17 mouse cellular contexts compared by ENCODE assay signal in the genomic region with DNA sequence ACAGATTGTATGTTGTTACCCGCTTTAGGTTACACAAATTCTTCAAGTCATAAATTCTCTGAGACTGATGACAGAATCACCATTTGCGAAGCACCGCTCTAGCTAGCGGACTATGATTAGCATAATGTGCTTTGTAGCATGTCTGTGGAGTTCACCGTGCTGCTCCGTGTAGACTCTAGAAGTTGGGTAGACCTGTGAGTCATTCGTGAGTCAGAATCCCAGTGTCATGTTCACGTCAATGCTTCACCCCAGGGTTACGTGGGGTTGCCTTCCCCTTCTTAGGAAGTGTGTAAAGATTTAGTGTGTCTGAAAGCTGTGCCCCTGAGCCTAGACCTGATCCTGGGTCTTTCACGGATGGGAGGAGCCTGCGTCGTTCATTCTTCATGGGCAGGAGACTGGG. TPM values are rescaled to one million over a fixed set of nuclear protein-coding genes. Genes with fewer than 3 reads are reported as not detected.
DNase-seq lines count a peak whose midpoint lies in the region; ATAC-seq and TF ChIP-seq lines count a peak whose summit lies in the region.
"Had no signal": no experiment of that assay in that cellular context is flagged by ENCODE, and none has a peak within 500 bp of the region (broad histone marks: within the 10 kb centered on the region; RNA-seq: fewer than 3 reads in every experiment).

No protein-coding gene starts in this region.

- H3K79me3 ChIP-seq in C2C12 (ENCODE audit: low read depth): no peaks in the 10 kb centered on the region

- TF ChIP-seq CTCF in C2C12 (IDR thresholded peaks at IDR 0.05; ENCODE audit: control insufficient read depth, insufficient read depth, insufficient read length): no peak
- no peak for TF ChIP-seq CTCF in bone marrow, adult 2 months (IDR thresholded peaks at IDR 0.05; ENCODE audit: control insufficient read depth, insufficient read depth, low read length)

- H3K9ac ChIP-seq in liver, embryonic 15.5 days: no peak overlapping the region
- no peak overlapping the region for H3K9ac ChIP-seq in forebrain, embryonic 11.5 days (ENCODE audit: low read length)
- no peak overlapping the region for H3K9ac ChIP-seq in heart, embryonic 11.5 days (ENCODE audit: low read depth, low read length)
- H3K9ac ChIP-seq: embryonic facial prominence, embryonic 12.5 days; heart, embryonic 15.5 days; hindbrain, embryonic 13.5 days had no signal

- no peaks in the 10 kb centered on the region for H3K27me3 ChIP-seq in C2C12 (ENCODE audit: control insufficient read depth, insufficient read depth, insufficient read length)
- H3K27me3 ChIP-seq in liver, embryonic 15.5 days: no peaks in the 10 kb centered on the region
- H3K27me3 ChIP-seq in forebrain, embryonic 11.5 days (ENCODE audit: control insufficient read depth, insufficient read depth, low read length): no peaks in the 10 kb centered on the region
- no peaks in the 10 kb centered on the region for H3K27me3 ChIP-seq in heart, embryonic 11.5 days (ENCODE audit: control insufficient read depth, insufficient read depth, low read length)
- H3K27me3 ChIP-seq: embryonic facial prominence, embryonic 12.5 days; heart, embryonic 15.5 days; hindbrain, embryonic 13.5 days; megakaryocyte, embryonic 14.5 days had no signal

- WGBS in bone marrow, adult 2 months: 62% methylated on average over 12 of the region's 12 CpGs
- WGBS in liver, embryonic 15.5 days (ENCODE audit: insufficient replicate concordance): 82% methylated on average over 12 of the region's 12 CpGs
- whole genome bisulfite sequencing in forebrain, embryonic 11.5 days: 93% methylated on average over 12 of the region's 12 CpGs
- 88% methylated on average over 12 of the region's 12 CpGs for WGBS in heart, embryonic 11.5 days (ENCODE audit: insufficient replicate concordance)

- H3K4me3 ChIP-seq in C2C12 (ENCODE audit: insufficient read depth, poor library complexity, severe bottlenecking): no peak overlapping the region
- no peak overlapping the region for H3K4me3 ChIP-seq in bone marrow, adult 2 months (replicated peaks; ENCODE audit: control insufficient read depth, low read depth, low read length)
- H3K4me3 ChIP-seq in liver, embryonic 15.5 days (replicated peaks): no peak overlapping the region
- H3K4me3 ChIP-seq in forebrain, embryonic 11.5 days (ENCODE audit: low read depth, low read length): no peak overlapping the region
- no peak overlapping the region for H3K4me3 ChIP-seq in heart, embryonic 11.5 days (ENCODE audit: low read depth, low read length)
- H3K4me3 ChIP-seq: embryonic facial prominence, embryonic 12.5 days; heart, embryonic 15.5 days; hindbrain, embryonic 13.5 days; left cerebral cortex, adult 2 months; megakaryocyte, embryonic 14.5 days had no signal

- no peak overlapping the region for H3K4me2 ChIP-seq in liver, embryonic 15.5 days
- H3K4me2 ChIP-seq in forebrain, embryonic 11.5 days (ENCODE audit: low read depth, low read length, severe bottlenecking): no peak overlapping the region
- H3K4me2 ChIP-seq in heart, embryonic 11.5 days: no peak overlapping the region
- H3K4me2 ChIP-seq: embryonic facial prominence, embryonic 12.5 days; heart, embryonic 15.5 days; hindbrain, embryonic 13.5 days had no signal

- H3K9me3 ChIP-seq in liver, embryonic 15.5 days (replicated peaks): no peaks in the 10 kb centered on the region
- no peaks in the 10 kb centered on the region for H3K9me3 ChIP-seq in forebrain, embryonic 11.5 days (ENCODE audit: control insufficient read depth, low read length)
- H3K9me3 ChIP-seq in heart, embryonic 11.5 days (replicated peaks; ENCODE audit: control insufficient read depth, low read length): no peaks in the 10 kb centered on the region
- H3K9me3 ChIP-seq: embryonic facial prominence, embryonic 12.5 days; heart, embryonic 15.5 days; hindbrain, embryonic 13.5 days; megakaryocyte, embryonic 14.5 days had no signal

- peak overlapping the region; percentile 86 for H3K27ac ChIP-seq in bone marrow, adult 2 months (ENCODE audit: control insufficient read depth, insufficient read depth, low read depth, low read length, poor library complexity)
- H3K27ac ChIP-seq in liver, embryonic 15.5 days (replicated peaks): peak overlapping the region; percentile 63
- no peak overlapping the region for H3K27ac ChIP-seq in forebrain, embryonic 11.5 days (ENCODE audit: low read depth, low read length)
- H3K27ac ChIP-seq in heart, embryonic 11.5 days (ENCODE audit: low read depth, low read length): no peak overlapping the region
- H3K27ac ChIP-seq: embryonic facial prominence, embryonic 12.5 days; heart, embryonic 15.5 days; hindbrain, embryonic 13.5 days; left cerebral cortex, adult 2 months had no signal

- no peak for TF ChIP-seq POLR2A in bone marrow, adult 2 months (IDR thresholded peaks at IDR 0.05; ENCODE audit: borderline replicate concordance, control insufficient read depth, low read depth, low read length)

- no peak overlapping the region for H3ac ChIP-seq in C2C12 (ENCODE audit: control insufficient read depth, insufficient read length, low read depth)

- no peaks in the 10 kb centered on the region for H3K79me2 ChIP-seq in C2C12 (ENCODE audit: control insufficient read depth, insufficient read depth)

- ATAC-seq in liver, embryonic 15.5 days (ENCODE audit: insufficient read depth): no peak
- no peak for ATAC-seq in activated CD4-positive, CD25-positive, alpha-beta regulatory T cell, adult 4 months
- ATAC-seq in forebrain, embryonic 11.5 days (replicated peaks; ENCODE audit: low FRiP score): no peak
- no peak for ATAC-seq in heart, embryonic 11.5 days (replicated peaks; ENCODE audit: insufficient number of reproducible peaks, low FRiP score, low TSS enrichment)
- ATAC-seq: forebrain, embryonic 14.5 days had no signal

- peak; percentile 87 for DNase-seq in 3T3-L1 (ENCODE audit: low read depth, low spot score)
- no peak for DNase-seq in forebrain, embryonic 11.5 days (ENCODE audit: low spot score)
- no peak for DNase-seq in thymus, postnatal 4 days
- DNase-seq: cerebellum, postnatal 14 days; kidney, adult 9 months; lung, adult 18-20 months had no signal

- peaks cover 5% of the 10 kb centered on the region; the same call in 1 of the 2 replicates for H3K4me1 ChIP-seq in bone marrow, adult 2 months (ENCODE audit: control insufficient read depth, insufficient read depth, low read length)
- H3K4me1 ChIP-seq in liver, embryonic 15.5 days (replicated peaks): peaks cover 47% of the 10 kb centered on the region
- no peaks in the 10 kb centered on the region for H3K4me1 ChIP-seq in forebrain, embryonic 11.5 days (replicated peaks; ENCODE audit: control insufficient read depth, insufficient read depth, low read length)
- H3K4me1 ChIP-seq in heart, embryonic 11.5 days (ENCODE audit: control insufficient read depth, insufficient read depth, low read length): no peaks in the 10 kb centered on the region; the same call in 1 of the 2 replicates
- H3K4me1 ChIP-seq: embryonic facial prominence, embryonic 12.5 days; hindbrain, embryonic 13.5 days had no signal

- H3K36me3 ChIP-seq in C2C12 (ENCODE audit: control insufficient read depth, insufficient read depth): peaks cover 13% of the 10 kb centered on the region
- peaks cover 89% of the 10 kb centered on the region for H3K36me3 ChIP-seq in liver, embryonic 15.5 days (replicated peaks)
- peaks cover under 1% of the 10 kb centered on the region; the same call in 1 of the 2 replicates for H3K36me3 ChIP-seq in forebrain, embryonic 11.5 days (ENCODE audit: control insufficient read depth, insufficient read depth, low read length)
- H3K36me3 ChIP-seq in heart, embryonic 11.5 days (ENCODE audit: control insufficient read depth, insufficient read depth, low read length): peaks cover 4% of the 10 kb centered on the region

TF ChIP-seq in C2C12, 6 proteins besides CTCF, POLR2A, EP300 and RAD21:
- TF ChIP-seq USF1 (IDR thresholded peaks at IDR 0.05; ENCODE audit: low read depth) (no peak), CEBPB (IDR thresholded peaks at IDR 0.05; ENCODE audit: low read depth) (no peak), MAX (IDR thresholded peaks at IDR 0.05) (peak; percentile 62), FOSL1 (IDR thresholded peaks at IDR 0.05; ENCODE audit: insufficient read depth, low read length, poor library complexity, severe bottlenecking) (peak; percentile 81)

RNA-seq across cellular contexts. Expression of a gene that starts 6.5 kb away (rescaled TPM):
- polyA plus RNA-seq in C2C12 (2012; fragmentation: generic; extraction: Trizol): not detected
- polyA plus RNA-seq in bone marrow, adult 2 months (2011; ENCODE audit: insufficient read depth, insufficient read length, low replicate concordance, missing spikeins): not detected in 2 replicates
- polyA plus RNA-seq in liver, embryonic 15.5 days (2015; fragmentation: Nextera tagmentation; extraction: Ambion mirVana): 0.31 TPM in 1 of 2 replicates, not detected in the other
- 1 to 10 TPM in 1 of 2 experiments, not detected in 1; 1.9 TPM for polyA plus RNA-seq in activated CD4-positive, CD25-positive, alpha-beta regulatory T cell, adult 4 months (2017; shearing (Covaris generic))
- polyA plus RNA-seq in forebrain, embryonic 11.5 days (2014; fragmentation: Nextera tagmentation; extraction: Ambion mirVana): 1.0 TPM in 1 of 2 replicates, not detected in the other
- polyA plus RNA-seq in heart, embryonic 11.5 days (2014; fragmentation: Nextera tagmentation; extraction: Ambion mirVana): not detected in 2 replicates
- polyA plus RNA-seq: embryonic facial prominence, embryonic 12.5 days; forebrain, embryonic 14.5 days; heart, embryonic 15.5 days; hindbrain, embryonic 13.5 days had no signal

RNA-seq across cellular contexts. Expression of a gene that starts 7.9 kb away (rescaled TPM):
- 14.1 TPM for polyA plus RNA-seq in C2C12 (2012; fragmentation: generic; extraction: Trizol)
- 24.1 and 25.9 TPM in 2 replicates for polyA plus RNA-seq in bone marrow, adult 2 months (2011; ENCODE audit: insufficient read depth, insufficient read length, low replicate concordance, missing spikeins)
- polyA plus RNA-seq in liver, embryonic 15.5 days (2015; fragmentation: Nextera tagmentation; extraction: Ambion mirVana): 29.9 and 34.7 TPM in 2 replicates
- polyA plus RNA-seq in activated CD4-positive, CD25-positive, alpha-beta regulatory T cell, adult 4 months (2017; shearing (Covaris generic)): 100 to 1,000 TPM; 108 to 129 TPM
- polyA plus RNA-seq in forebrain, embryonic 11.5 days (2014; fragmentation: Nextera tagmentation; extraction: Ambion mirVana): 6.6 and 7.6 TPM in 2 replicates
- 38.6 and 46.9 TPM in 2 replicates for polyA plus RNA-seq in heart, embryonic 11.5 days (2014; fragmentation: Nextera tagmentation; extraction: Ambion mirVana)

RNA-seq across cellular contexts. Expression of a gene that starts 25.4 kb away (rescaled TPM):
- 22.3 TPM for polyA plus RNA-seq in C2C12 (2012; fragmentation: generic; extraction: Trizol)
- polyA plus RNA-seq in bone marrow, adult 2 months (2011; ENCODE audit: insufficient read depth, insufficient read length, low replicate concordance, missing spikeins): 32.5 and 41.1 TPM in 2 replicates
- polyA plus RNA-seq in liver, embryonic 15.5 days (2015; fragmentation: Nextera tagmentation; extraction: Ambion mirVana): 86.9 and 90.8 TPM in 2 replicates
- 10 to 100 TPM; 48.1 to 49.2 TPM for polyA plus RNA-seq in activated CD4-positive, CD25-positive, alpha-beta regulatory T cell, adult 4 months (2017; shearing (Covaris generic))
- polyA plus RNA-seq in forebrain, embryonic 11.5 days (2014; fragmentation: Nextera tagmentation; extraction: Ambion mirVana): 29.6 and 32.3 TPM in 2 replicates
- 53.9 and 55.6 TPM in 2 replicates for polyA plus RNA-seq in heart, embryonic 11.5 days (2014; fragmentation: Nextera tagmentation; extraction: Ambion mirVana)

Comparison
In these comparisons a context has a peak if more than half of its experiments do, and no peak if none do; other contexts are left out.
1. H3K27ac ChIP-seq: peak in bone marrow, adult 2 months (single experiment) and liver, embryonic 15.5 days (single experiment); none in forebrain, embryonic 11.5 days (single experiment) and heart, embryonic 11.5 days (single experiment).